Mouse (Mus musculus) heart, embryonic 15.5 days (tissue): ENCODE results near the gene Wwp2. TPM values are rescaled to one million over a fixed set of nuclear protein-coding genes. Genes with fewer than 3 reads are reported as not detected.

Source experiments
- ATAC-seq: fragments of 200-750 bp; cut with Nextera tagmentation; replicated peaks from 2 replicates; pipeline ENCODE4 v1.8.0; 2017; ENCODE audit warnings: low read depth, moderate TSS enrichment; ENCODE audit not compliant: insufficient number of reproducible peaks, insufficient read depth, low FRiP score
- H3K27ac ChIP-seq: fragments of 300-500 bp; sonication (generic); 2 replicates; pipeline ENCODE4 v1.5.1; 2015; ENCODE audit warnings: mild to moderate bottlenecking, inconsistent platforms
- H3K27me3 ChIP-seq: fragments of 300-500 bp; sonication (generic); 2 replicates; pipeline ENCODE4 v1.6.1; 2015; ENCODE audit warnings: inconsistent platforms
- H3K36me3 ChIP-seq: fragments of 300-500 bp; sonication (generic); 2 replicates; pipeline ENCODE4 v1.6.1; 2015; ENCODE audit warnings: mild to moderate bottlenecking, inconsistent platforms
- H3K4me1 ChIP-seq: fragments of 300-500 bp; sonication (generic); replicated peaks from 2 replicates; pipeline ENCODE4 v1.6.1; 2015; ENCODE audit warnings: inconsistent platforms
- H3K4me2 ChIP-seq: fragments of 300-500 bp; sonication (generic); 2 replicates; pipeline ENCODE4 v1.6.1; 2015; ENCODE audit warnings: inconsistent platforms, mild to moderate bottlenecking, moderate library complexity
- H3K4me3 ChIP-seq: fragments of 300-500 bp; sonication (generic); 2 replicates; pipeline ENCODE4 v1.5.1; 2015; ENCODE audit warnings: mild to moderate bottlenecking, inconsistent platforms
- H3K9ac ChIP-seq: fragments of 300-500 bp; sonication (generic); 2 replicates; pipeline ENCODE4 v1.6.1; 2015; ENCODE audit warnings: mild to moderate bottlenecking, inconsistent platforms
- H3K9me3 ChIP-seq: fragments of 300-500 bp; sonication (generic); replicated peaks from 2 replicates; pipeline ENCODE4 v1.6.1; 2016; ENCODE audit warnings: inconsistent platforms
- WGBS: fragments of 180-500 bp; shearing (Covaris S2); methylation state at CpG from one replicate; pipeline ENCODE4 v1.1.7; 2015; ENCODE audit warnings: mixed read lengths; 5-methylcytosine and 5-hydroxymethylcytosine counted together
- polyA plus RNA-seq: library from polyadenylated mRNA; unstranded; fragments of >200 nt; fragmentation: Nextera tagmentation; extraction: Ambion mirVana; gene quantifications from 2 replicates; pipeline ENCODE4 v1.2.1, GENCODE M21; 2015

The Wwp2 gene
- polyA plus RNA-seq, 1 experiment from 2014 or later: 27.5 TPM

- Histone ChIP-seq H3K27me3 (no peaks in the 10 kb centered on the region), H3K4me2 (peak overlapping the region; percentile 26; the same call in 1 of the 2 replicates), H3K4me3 (no peak overlapping the region), H3K36me3 (no peaks in the 10 kb centered on the region; the same call in 1 of the 2 replicates), H3K9me3 (no peaks in the 10 kb centered on the region), H3K4me1 (0 out of 2 replicates have a peak, but pooled peaks cover 6% of the 10 kb centered on the region), H3K27ac (no peak overlapping the region), H3K9ac (no peak overlapping the region)
- peak; percentile 50; the same call in 1 of the 2 replicates for ATAC-seq
- WGBS: 45% methylated on average over 16 of the region's 16 CpGs
Observed at GRCm38 (mm10) chr8:107560820-107561536, 124.8 kb downstream of the Wwp2 start.

GRCm38 (mm10) chr8:107562164-107562563 lies 126.0 kb downstream of the Wwp2 start:
- Histone ChIP-seq H3K27ac (no peak overlapping the region), H3K9me3 (no peaks in the 10 kb centered on the region), H3K4me1 (no peaks in the 10 kb centered on the region), H3K4me3 (no peak overlapping the region), H3K4me2 (no peak overlapping the region), H3K9ac (no peak overlapping the region), H3K27me3 (no peaks in the 10 kb centered on the region), H3K36me3 (no peaks in the 10 kb centered on the region; the same call in 1 of the 2 replicates)
- WGBS: 73% methylated on average over 9 of the region's 9 CpGs
- no peak for ATAC-seq

- no peak overlapping the region for H3K27ac ChIP-seq
- H3K4me1 ChIP-seq: no peaks in the 10 kb centered on the region
- H3K9ac ChIP-seq: no peak overlapping the region
- no peak for ATAC-seq
- no peaks in the 10 kb centered on the region for H3K9me3 ChIP-seq
- no peak overlapping the region for H3K4me2 ChIP-seq
- no peaks in the 10 kb centered on the region for H3K27me3 ChIP-seq
- no peaks in the 10 kb centered on the region for H3K36me3 ChIP-seq
- no peak overlapping the region for H3K4me3 ChIP-seq
- WGBS: 66% methylated on average over 2 of the region's 2 CpGs
Observed at GRCm38 (mm10) chr8:107571046-107571445, 134.9 kb downstream of the Wwp2 start.

- no peak overlapping the region for H3K4me3 ChIP-seq
- WGBS: 80% methylated on average over 7 of the region's 7 CpGs
- no peak for ATAC-seq
Observed at GRCm38 (mm10) chr8:107571486-107572135, 135.4 kb downstream of the Wwp2 start.

GRCm38 (mm10) chr8:107572497-107572896 lies 136.3 kb downstream of the Wwp2 start:
- Histone ChIP-seq H3K9ac (no peak overlapping the region), H3K27me3 (no peaks in the 10 kb centered on the region), H3K27ac (no peak overlapping the region), H3K9me3 (no peaks in the 10 kb centered on the region), H3K4me3 (no peak overlapping the region), H3K4me2 (no peak overlapping the region), H3K36me3 (no peaks in the 10 kb centered on the region), H3K4me1 (peaks cover 4% of the 10 kb centered on the region; the same call in 1 of the 2 replicates)
- 58% methylated on average over 4 of the region's 4 CpGs for WGBS
- peak; percentile 18; the same call in 1 of the 2 replicates for ATAC-seq

More at GRCm38 (mm10) chr8:107571486-107572135, 135.4 kb downstream of the Wwp2 start:
- H3K27me3 ChIP-seq: no peaks in the 10 kb centered on the region
- H3K36me3 ChIP-seq: no peaks in the 10 kb centered on the region
- no peak overlapping the region for H3K9ac ChIP-seq
- no peaks in the 10 kb centered on the region for H3K9me3 ChIP-seq
- peaks cover 3% of the 10 kb centered on the region; the same call in 1 of the 2 replicates for H3K4me1 ChIP-seq
- H3K27ac ChIP-seq: no peak overlapping the region
- no peak overlapping the region for H3K4me2 ChIP-seq

- Histone ChIP-seq H3K9ac (no peak overlapping the region), H3K4me3 (no peak overlapping the region), H3K27me3 (no peaks in the 10 kb centered on the region), H3K4me2 (no peak overlapping the region), H3K4me1 (peaks cover 4% of the 10 kb centered on the region; the same call in 1 of the 2 replicates), H3K9me3 (no peaks in the 10 kb centered on the region), H3K27ac (no peak overlapping the region), H3K36me3 (peaks cover 14% of the 10 kb centered on the region)
- 84% methylated on average over 3 of the region's 3 CpGs for WGBS
- ATAC-seq: no peak
Observed at GRCm38 (mm10) chr8:107574771-107575170, 138.6 kb downstream of the Wwp2 start.

GRCm38 (mm10) chr8:107576702-107577101 lies 140.5 kb downstream of the Wwp2 start:
- Histone ChIP-seq H3K9me3 (no peaks in the 10 kb centered on the region), H3K4me2 (peak overlapping the region; percentile 58), H3K27me3 (no peaks in the 10 kb centered on the region), H3K9ac (no peak overlapping the region), H3K36me3 (peaks cover 34% of the 10 kb centered on the region), H3K4me3 (peak overlapping the region; percentile 28; the same call in 1 of the 2 replicates), H3K4me1 (peaks cover 4% of the 10 kb centered on the region; the same call in 1 of the 2 replicates), H3K27ac (no peak overlapping the region)
- WGBS: 7% methylated on average over 10 of the region's 10 CpGs
- peak; percentile 19; the same call in 1 of the 2 replicates for ATAC-seq

GRCm38 (mm10) chr8:107577640-107578039 lies 141.5 kb downstream of the Wwp2 start:
- Histone ChIP-seq H3K4me1 (peaks cover 4% of the 10 kb centered on the region; the same call in 1 of the 2 replicates), H3K36me3 (peaks cover 43% of the 10 kb centered on the region), H3K27ac (no peak overlapping the region), H3K4me3 (no peak overlapping the region), H3K4me2 (no peak overlapping the region), H3K27me3 (no peaks in the 10 kb centered on the region), H3K9ac (no peak overlapping the region), H3K9me3 (no peaks in the 10 kb centered on the region)
- 70% methylated on average over 4 of the region's 4 CpGs for WGBS
- no peak for ATAC-seq

GRCm38 (mm10) chr8:107578132-107578531 lies 142.0 kb downstream of the Wwp2 start:
- Histone ChIP-seq H3K27ac (no peak overlapping the region), H3K4me2 (no peak overlapping the region), H3K9me3 (no peaks in the 10 kb centered on the region), H3K9ac (no peak overlapping the region), H3K27me3 (no peaks in the 10 kb centered on the region), H3K4me3 (no peak overlapping the region), H3K4me1 (peaks cover 4% of the 10 kb centered on the region; the same call in 1 of the 2 replicates), H3K36me3 (peaks cover 48% of the 10 kb centered on the region)
- 83% methylated on average over 8 of the region's 8 CpGs for WGBS
- no peak for ATAC-seq

GRCm38 (mm10) chr8:107578541-107578940 lies 142.4 kb downstream of the Wwp2 start:
- Histone ChIP-seq H3K27me3 (no peaks in the 10 kb centered on the region), H3K9ac (no peak overlapping the region), H3K36me3 (peaks cover 52% of the 10 kb centered on the region), H3K4me2 (no peak overlapping the region), H3K27ac (no peak overlapping the region), H3K9me3 (no peaks in the 10 kb centered on the region), H3K4me1 (peaks cover 4% of the 10 kb centered on the region; the same call in 1 of the 2 replicates), H3K4me3 (no peak overlapping the region)
- no peak for ATAC-seq
- WGBS: 81% methylated on average over 8 of the region's 8 CpGs

- no peaks in the 10 kb centered on the region for H3K27me3 ChIP-seq
- H3K4me2 ChIP-seq: no peak overlapping the region
- ATAC-seq: no peak
- peaks cover 5% of the 10 kb centered on the region for H3K4me1 ChIP-seq
- no peak overlapping the region for H3K4me3 ChIP-seq
- H3K27ac ChIP-seq: no peak overlapping the region
- H3K9ac ChIP-seq: no peak overlapping the region
- 93% methylated on average over 13 of the region's 13 CpGs for WGBS
- H3K9me3 ChIP-seq: no peaks in the 10 kb centered on the region
- H3K36me3 ChIP-seq: peaks cover 73% of the 10 kb centered on the region
Observed at GRCm38 (mm10) chr8:107580879-107581278, 144.7 kb downstream of the Wwp2 start.
